Mouse (Mus musculus) T-helper 17 cell (primary cell): Measurements from ENCODE around the gene Dlst.

Experiments used
- in situ Hi-C, 2 experiments: fragments of 300-600 bp; cut with MboI, MseI; formaldehyde crosslinking; loops; 1 replicate in 1 of 2; 2 replicates in 1 of 2; pipeline ENCODE4 v1.15.1; 2025; ENCODE audit warnings: high pct_unique_total_duplicates in 2 of 2

The Dlst gene

GRCm38 (mm10) chr12:85150321-85151001 lies 39.8 kb downstream of the Dlst start:
- in situ Hi-C loops, result no loop called here

GRCm38 (mm10) chr12:85151002-85151774 lies 40.6 kb downstream of the Dlst start, which contains the start of gene Rps6kl1:
Gene Rps6kl1, minus strand, starts transcription at chr12:85151264.
- in situ Hi-C loops, result no loop called here

- in situ Hi-C loops, result no loop called here
Observed at GRCm38 (mm10) chr12:85153011-85153410, 42.4 kb downstream of the Dlst start.

- in situ Hi-C loops, result no loop called here
Observed at GRCm38 (mm10) chr12:85156324-85156723, 45.7 kb downstream of the Dlst start.

- in situ Hi-C loops, result no loop called here
Observed at GRCm38 (mm10) chr12:85157797-85158460, 47.3 kb downstream of the Dlst start.

GRCm38 (mm10) chr12:85158801-85159200 lies 48.2 kb downstream of the Dlst start:
- in situ Hi-C loops, result no loop called here

GRCm38 (mm10) chr12:85159592-85159991 lies 49.0 kb downstream of the Dlst start:
- in situ Hi-C loops, result no loop called here

GRCm38 (mm10) chr12:85164996-85165395 lies 54.4 kb downstream of the Dlst start:
- in situ Hi-C loops, result loop anchor here in 1 of 2 experiments (5.0 kb wide), 1 partner anchor 122 kb away; the partner anchor contains the start of genes Acyp1 and Zc2hc1c

GRCm38 (mm10) chr12:85166631-85167030 lies 56.0 kb downstream of the Dlst start:
- in situ Hi-C loops, result loop anchor here in 1 of 2 experiments (5.0 kb wide), 1 partner anchor 121 kb away; the partner anchor contains the start of genes Acyp1 and Zc2hc1c

- in situ Hi-C loops, result loop anchor here in 1 of 2 experiments (5.0 kb wide), 1 partner anchor 118 kb away; the partner anchor contains the start of genes Acyp1 and Zc2hc1c
Observed at GRCm38 (mm10) chr12:85169117-85169858, 58.7 kb downstream of the Dlst start.

GRCm38 (mm10) chr12:85169877-85170276 lies 59.2 kb downstream of the Dlst start:
- in situ Hi-C loops, result loop anchor here (5.0 to 10.0 kb wide), 2 partner anchors 117 to 575 kb away; partner anchors contain the start of genes Acyp1 (in 1 of the 2), Flvcr2 (in 1 of the 2) and Zc2hc1c (in 1 of the 2)

- in situ Hi-C loops, result loop anchor here in 1 of 2 experiments (10.0 kb wide), 1 partner anchor 574 kb away; the partner anchor contains the start of gene Flvcr2
Observed at GRCm38 (mm10) chr12:85170284-85170947, 59.8 kb downstream of the Dlst start.

GRCm38 (mm10) chr12:85170948-85171307 lies 60.3 kb downstream of the Dlst start:
- in situ Hi-C loops, result loop anchor here in 1 of 2 experiments (10.0 kb wide), 1 partner anchor 574 kb away; the partner anchor contains the start of gene Flvcr2

- in situ Hi-C loops, result loop anchor here in 1 of 2 experiments (10.0 kb wide), 1 partner anchor 571 kb away; the partner anchor contains the start of gene Flvcr2
Observed at GRCm38 (mm10) chr12:85174016-85174415, 63.4 kb downstream of the Dlst start.

GRCm38 (mm10) chr12:85175087-85175675 lies 64.5 kb downstream of the Dlst start:
- in situ Hi-C loops, result loop anchor here in 1 of 2 experiments (5.0 to 10.0 kb wide), 2 partner anchors 112 to 570 kb away; partner anchors contain the start of genes Acyp1, Flvcr2 and Zc2hc1c

- in situ Hi-C loops, result loop anchor here in 1 of 2 experiments (5.0 to 10.0 kb wide), 2 partner anchors 111 to 569 kb away; partner anchors contain the start of genes Acyp1, Flvcr2 and Zc2hc1c
Observed at GRCm38 (mm10) chr12:85175926-85176845, 65.6 kb downstream of the Dlst start.

- in situ Hi-C loops, result loop anchor here in 1 of 2 experiments (5.0 to 10.0 kb wide), 2 partner anchors 110 to 568 kb away; partner anchors contain the start of genes Acyp1, Flvcr2 and Zc2hc1c
Observed at GRCm38 (mm10) chr12:85176846-85177523, 66.4 kb downstream of the Dlst start.
